Mouse (Mus musculus) stomach, postnatal 0 days (tissue): ENCODE results near the gene Tbcel. TPM values are rescaled to one million over a fixed set of nuclear protein-coding genes. Genes with fewer than 3 reads are reported as not detected.

ENCODE experiments used
- ATAC-seq: fragments of 200-750 bp; cut with Nextera tagmentation; 2 replicates; pipeline ENCODE4 v1.8.0; 2017; ENCODE audit not compliant: low FRiP score, low TSS enrichment
- DNase-seq: peaks from one replicate; pipeline ENCODE4 v3.0.0-alpha.2; 2016; ENCODE audit warnings: low spot score
- H3K27ac ChIP-seq: fragments of 300-500 bp; sonication (generic); replicated peaks from 2 replicates; pipeline ENCODE4 v1.5.1; 2014; ENCODE audit warnings: mild to moderate bottlenecking, control low read depth
- H3K27me3 ChIP-seq: fragments of 300-500 bp; sonication (generic); 2 replicates; pipeline ENCODE4 v1.6.1; 2014; ENCODE audit warnings: low read length; ENCODE audit not compliant: control insufficient read depth, insufficient read depth
- H3K36me3 ChIP-seq: fragments of 300-500 bp; sonication (generic); 2 replicates; pipeline ENCODE4 v1.6.1; 2014; ENCODE audit warnings: low read length, mixed read lengths; ENCODE audit not compliant: control insufficient read depth, insufficient read depth
- H3K4me1 ChIP-seq: fragments of 300-500 bp; sonication (generic); replicated peaks from 2 replicates; pipeline ENCODE4 v1.6.1; 2014; ENCODE audit warnings: antibody characterized with exemption; ENCODE audit not compliant: control insufficient read depth, insufficient read depth
- H3K4me2 ChIP-seq: fragments of 300-500 bp; sonication (generic); replicated peaks from 2 replicates; pipeline ENCODE4 v1.6.1; 2014; ENCODE audit warnings: low read depth, mild to moderate bottlenecking, control low read depth, moderate library complexity
- H3K4me3 ChIP-seq: fragments of 300-500 bp; sonication (generic); 2 replicates; pipeline ENCODE4 v1.5.1; 2014; ENCODE audit warnings: low read depth, low read length, control low read depth
- H3K9ac ChIP-seq: fragments of 300-500 bp; sonication (generic); 2 replicates; pipeline ENCODE4 v1.6.1; 2014; ENCODE audit warnings: mild to moderate bottlenecking, low read length, control low read depth, mixed read lengths
- H3K9me3 ChIP-seq: fragments of 300-500 bp; sonication (generic); 2 replicates; pipeline ENCODE4 v1.6.1; 2016; ENCODE audit warnings: low read length; ENCODE audit not compliant: control insufficient read depth
- CTCF ChIP-seq: IDR thresholded peaks from 2 replicates; pipeline ENCODE4 v1.5.1; 2016; ENCODE audit warnings: antibody characterized with exemption, low read depth, mild to moderate bottlenecking, moderate library complexity
- EP300 ChIP-seq: optimal IDR thresholded peaks from 2 replicates; pipeline ENCODE3; 2016; ENCODE audit warnings: antibody characterized with exemption
- WGBS: fragments of 180-500 bp; shearing (Covaris S2); extraction: QIAGEN DNeasy Blood & Tissue Kit; methylation state at CpG from one replicate; pipeline ENCODE4 v1.1.7; 2014; 5-methylcytosine and 5-hydroxymethylcytosine counted together
- polyA plus RNA-seq: library from polyadenylated mRNA; unstranded; fragments of >200 nt; fragmentation: Nextera tagmentation; extraction: Ambion mirVana; gene quantifications from 2 replicates; pipeline ENCODE4 v1.2.1, GENCODE M21; 2015

The Tbcel gene
- polyA plus RNA-seq, 1 experiment from 2014 or later = 3.0 TPM

GRCm38 (mm10) chr9:42417352-42417952 is 90.2 kb downstream of the Tbcel start:
- no peaks in the 10 kb centered on the region for H3K4me1 ChIP-seq
- no peaks in the 10 kb centered on the region for H3K9me3 ChIP-seq
- WGBS = 57% methylated on average over 12 of the region's 12 CpGs
- no peaks in the 10 kb centered on the region; the same call in 1 of the 2 replicates for H3K36me3 ChIP-seq
- no peak overlapping the region for H3K4me2 ChIP-seq
- ATAC-seq = peak; percentile 61
- H3K4me3 ChIP-seq = no peak overlapping the region
- no peaks in the 10 kb centered on the region for H3K27me3 ChIP-seq
- TF ChIP-seq CTCF (no peak), EP300 (no peak)
- H3K27ac ChIP-seq = no peak overlapping the region
- H3K9ac ChIP-seq = no peak overlapping the region
- no peak for DNase-seq

GRCm38 (mm10) chr9:42415184-42415583 is 92.4 kb downstream of the Tbcel start:
- Histone ChIP-seq H3K9ac (no peak overlapping the region), H3K36me3 (no peaks in the 10 kb centered on the region; the same call in 1 of the 2 replicates), H3K4me2 (no peak overlapping the region), H3K4me1 (no peaks in the 10 kb centered on the region), H3K4me3 (no peak overlapping the region), H3K9me3 (no peaks in the 10 kb centered on the region), H3K27me3 (no peaks in the 10 kb centered on the region), H3K27ac (no peak overlapping the region)
- WGBS = 46% methylated on average over 1 of the region's 1 CpGs
- ATAC-seq (no peak), DNase-seq (no peak)
- no peak for TF ChIP-seq CTCF
- no peak for TF ChIP-seq EP300

GRCm38 (mm10) chr9:42413345-42413744 is 94.3 kb downstream of the Tbcel start:
- H3K9ac ChIP-seq = no peak overlapping the region
- ATAC-seq (no peak), DNase-seq (no peak)
- no peaks in the 10 kb centered on the region for H3K27me3 ChIP-seq
- TF ChIP-seq CTCF (no peak), EP300 (no peak)
- WGBS = 63% methylated on average over 12 of the region's 12 CpGs
- no peaks in the 10 kb centered on the region; the same call in 1 of the 2 replicates for H3K36me3 ChIP-seq
- no peaks in the 10 kb centered on the region for H3K9me3 ChIP-seq
- H3K27ac ChIP-seq = no peak overlapping the region
- no peak overlapping the region for H3K4me2 ChIP-seq
- no peaks in the 10 kb centered on the region for H3K4me1 ChIP-seq
- H3K4me3 ChIP-seq = no peak overlapping the region

GRCm38 (mm10) chr9:42411296-42411695 is 96.3 kb downstream of the Tbcel start:
- Histone ChIP-seq H3K9me3 (no peaks in the 10 kb centered on the region), H3K36me3 (no peaks in the 10 kb centered on the region; the same call in 1 of the 2 replicates), H3K4me1 (no peaks in the 10 kb centered on the region), H3K27me3 (no peaks in the 10 kb centered on the region), H3K4me2 (no peak overlapping the region), H3K4me3 (no peak overlapping the region), H3K27ac (no peak overlapping the region), H3K9ac (no peak overlapping the region)
- ATAC-seq (no peak), DNase-seq (no peak)
- TF ChIP-seq EP300 (no peak), CTCF (no peak)
- WGBS = 74% methylated on average over 6 of the region's 6 CpGs

GRCm38 (mm10) chr9:42405736-42406135 is 101.9 kb downstream of the Tbcel start:
- Histone ChIP-seq H3K9me3 (no peaks in the 10 kb centered on the region), H3K4me3 (no peak overlapping the region), H3K27me3 (no peaks in the 10 kb centered on the region), H3K4me2 (no peak overlapping the region), H3K27ac (no peak overlapping the region), H3K4me1 (no peaks in the 10 kb centered on the region), H3K36me3 (no peaks in the 10 kb centered on the region), H3K9ac (no peak overlapping the region)
- TF ChIP-seq CTCF = no peak
- no peak for ATAC-seq
- WGBS = 58% methylated on average over 4 of the region's 4 CpGs
- DNase-seq = no peak

GRCm38 (mm10) chr9:42401486-42401885 is 106.1 kb downstream of the Tbcel start:
- Histone ChIP-seq H3K9me3 (no peaks in the 10 kb centered on the region), H3K4me2 (no peak overlapping the region), H3K27ac (no peak overlapping the region), H3K4me3 (no peak overlapping the region), H3K27me3 (no peaks in the 10 kb centered on the region), H3K4me1 (no peaks in the 10 kb centered on the region), H3K36me3 (no peaks in the 10 kb centered on the region), H3K9ac (no peak overlapping the region)
- no peak for TF ChIP-seq CTCF
- TF ChIP-seq EP300 = no peak
- no peak for ATAC-seq
- no peak for DNase-seq
- WGBS = 79% methylated on average over 6 of the region's 6 CpGs
